Mouse (Mus musculus) embryonic facial prominence, embryonic 12.5 days (tissue): ENCODE results near the gene Ms4a10. TPM values are rescaled to one million over a fixed set of nuclear protein-coding genes. Genes with fewer than 3 reads are reported as not detected.

ENCODE experiments used
- ATAC-seq: fragments of 200-750 bp; cut with Nextera tagmentation; 2 replicates; pipeline ENCODE4 v1.8.0; 2017; ENCODE audit not compliant: insufficient number of reproducible peaks, insufficient read depth, low FRiP score, low TSS enrichment
- H3K27ac ChIP-seq: fragments of 300-500 bp; sonication (generic); 2 replicates; pipeline ENCODE4 v1.5.1; 2016; ENCODE audit warnings: mild to moderate bottlenecking
- H3K27me3 ChIP-seq: fragments of 300-500 bp; sonication (generic); 2 replicates; pipeline ENCODE4 v1.6.1; 2016; ENCODE audit warnings: mild to moderate bottlenecking, moderate library complexity
- H3K36me3 ChIP-seq: fragments of 300-500 bp; sonication (generic); 2 replicates; pipeline ENCODE4 v1.6.1; 2016; ENCODE audit warnings: mild to moderate bottlenecking
- H3K4me1 ChIP-seq: fragments of 300-500 bp; sonication (generic); 2 replicates; pipeline ENCODE4 v1.6.1; 2016
- H3K4me2 ChIP-seq: fragments of 300-500 bp; sonication (generic); replicated peaks from 2 replicates; pipeline ENCODE4 v1.6.1; 2016; ENCODE audit warnings: mild to moderate bottlenecking, moderate library complexity
- H3K4me3 ChIP-seq: fragments of 300-500 bp; sonication (generic); 2 replicates; pipeline ENCODE4 v1.5.1; 2016; ENCODE audit warnings: mild to moderate bottlenecking
- H3K9ac ChIP-seq: fragments of 300-500 bp; sonication (generic); 2 replicates; pipeline ENCODE4 v1.6.1; 2016; ENCODE audit warnings: mild to moderate bottlenecking, moderate library complexity
- H3K9me3 ChIP-seq: fragments of 300-500 bp; sonication (generic); 2 replicates; pipeline ENCODE4 v1.6.1; 2016; ENCODE audit warnings: mild to moderate bottlenecking, moderate library complexity
- WGBS: fragments of 180-500 bp; shearing (Covaris S2); methylation state at CpG from one replicate; pipeline ENCODE4 v1.1.7; 2016; 5-methylcytosine and 5-hydroxymethylcytosine counted together
- polyA plus RNA-seq: library from polyadenylated mRNA; unstranded; fragments of >200 nt; fragmentation: Nextera tagmentation; extraction: Ambion mirVana; gene quantifications from 2 replicates; pipeline ENCODE4 v1.2.1, GENCODE M21; 2016

The Ms4a10 gene
- polyA plus RNA-seq, 1 experiment from 2014 or later, result not detected

GRCm38 (mm10) chr19:10983146-10983545 lies 8.7 kb upstream of the Ms4a10 start:
- H3K4me3 ChIP-seq, result no peak overlapping the region
- H3K4me2 ChIP-seq, result 0 out of 2 replicates have a peak overlapping the region, but pooled peaks have one; percentile 12
- H3K4me1 ChIP-seq, result no peaks in the 10 kb centered on the region; the same call in 1 of the 2 replicates
- H3K36me3 ChIP-seq, result no peaks in the 10 kb centered on the region
- H3K9me3 ChIP-seq, result no peaks in the 10 kb centered on the region
- no peak overlapping the region for H3K27ac ChIP-seq
- H3K27me3 ChIP-seq, result no peaks in the 10 kb centered on the region
- no peak overlapping the region for H3K9ac ChIP-seq
- no peak for ATAC-seq
- WGBS, result 23% methylated on average over 14 of the region's 14 CpGs

GRCm38 (mm10) chr19:10980210-10980609 lies 5.7 kb upstream of the Ms4a10 start:
- ATAC-seq, result no peak
- Histone ChIP-seq H3K4me3 (no peak overlapping the region), H3K9ac (no peak overlapping the region), H3K27ac (no peak overlapping the region), H3K9me3 (no peaks in the 10 kb centered on the region), H3K27me3 (no peaks in the 10 kb centered on the region), H3K4me1 (no peaks in the 10 kb centered on the region; the same call in 1 of the 2 replicates), H3K36me3 (no peaks in the 10 kb centered on the region), H3K4me2 (no peak overlapping the region)
- 84% methylated on average over 5 of the region's 5 CpGs for WGBS

GRCm38 (mm10) chr19:10979184-10980168 lies 5.0 kb upstream of the Ms4a10 start:
- no peak for ATAC-seq
- no peaks in the 10 kb centered on the region for H3K27me3 ChIP-seq
- no peaks in the 10 kb centered on the region for H3K36me3 ChIP-seq
- H3K9ac ChIP-seq, result no peak overlapping the region
- H3K4me2 ChIP-seq, result no peak overlapping the region; the same call in 1 of the 2 replicates
- WGBS, result 13% methylated on average over 18 of the region's 18 CpGs
- no peak overlapping the region for H3K4me3 ChIP-seq
- H3K9me3 ChIP-seq, result no peaks in the 10 kb centered on the region
- H3K4me1 ChIP-seq, result no peaks in the 10 kb centered on the region; the same call in 1 of the 2 replicates
- no peak overlapping the region for H3K27ac ChIP-seq

GRCm38 (mm10) chr19:10976318-10976717 lies 1.8 kb upstream of the Ms4a10 start:
- no peaks in the 10 kb centered on the region for H3K27me3 ChIP-seq
- H3K9ac ChIP-seq, result no peak overlapping the region
- no peaks in the 10 kb centered on the region for H3K36me3 ChIP-seq
- H3K4me1 ChIP-seq, result no peaks in the 10 kb centered on the region; the same call in 1 of the 2 replicates
- 51% methylated on average over 4 of the region's 4 CpGs for WGBS
- ATAC-seq, result no peak
- H3K4me3 ChIP-seq, result no peak overlapping the region
- no peak overlapping the region for H3K4me2 ChIP-seq
- no peaks in the 10 kb centered on the region for H3K9me3 ChIP-seq
- no peak overlapping the region for H3K27ac ChIP-seq

- no peak overlapping the region for H3K4me3 ChIP-seq
- WGBS, result 69% methylated on average over 2 of the region's 2 CpGs
- no peak overlapping the region for H3K4me2 ChIP-seq
- no peak overlapping the region for H3K27ac ChIP-seq
- no peaks in the 10 kb centered on the region for H3K27me3 ChIP-seq
- ATAC-seq, result no peak
- H3K9me3 ChIP-seq, result no peaks in the 10 kb centered on the region
- H3K4me1 ChIP-seq, result no peaks in the 10 kb centered on the region; the same call in 1 of the 2 replicates
- H3K36me3 ChIP-seq, result no peaks in the 10 kb centered on the region
- H3K9ac ChIP-seq, result no peak overlapping the region
Observed at GRCm38 (mm10) chr19:10975187-10975586, 717 bp upstream of the Ms4a10 start.

- no peak overlapping the region for H3K4me3 ChIP-seq
- 72% methylated on average over 2 of the region's 2 CpGs for WGBS
- no peaks in the 10 kb centered on the region for H3K36me3 ChIP-seq
- H3K4me1 ChIP-seq, result no peaks in the 10 kb centered on the region
- H3K9me3 ChIP-seq, result no peaks in the 10 kb centered on the region
- H3K4me2 ChIP-seq, result no peak overlapping the region
- H3K27me3 ChIP-seq, result no peaks in the 10 kb centered on the region
- H3K27ac ChIP-seq, result no peak overlapping the region
- no peak for ATAC-seq
- no peak overlapping the region for H3K9ac ChIP-seq
Observed at GRCm38 (mm10) chr19:10973187-10973586, 1.3 kb downstream of the Ms4a10 start.

- Histone ChIP-seq H3K4me3 (no peak overlapping the region), H3K4me1 (no peaks in the 10 kb centered on the region), H3K27ac (no peak overlapping the region), H3K27me3 (no peaks in the 10 kb centered on the region), H3K9ac (no peak overlapping the region), H3K9me3 (no peaks in the 10 kb centered on the region), H3K36me3 (no peaks in the 10 kb centered on the region), H3K4me2 (no peak overlapping the region)
- 41% methylated on average over 3 of the region's 3 CpGs for WGBS
- no peak for ATAC-seq
Observed at GRCm38 (mm10) chr19:10972660-10973059, 1.8 kb downstream of the Ms4a10 start.

GRCm38 (mm10) chr19:10970457-10970856 lies 4.0 kb downstream of the Ms4a10 start:
- H3K27ac ChIP-seq, result no peak overlapping the region
- no peak for ATAC-seq
- no peaks in the 10 kb centered on the region for H3K36me3 ChIP-seq
- no peak overlapping the region for H3K9ac ChIP-seq
- H3K4me3 ChIP-seq, result no peak overlapping the region
- H3K4me1 ChIP-seq, result no peaks in the 10 kb centered on the region
- no peak overlapping the region for H3K4me2 ChIP-seq
- no peaks in the 10 kb centered on the region for H3K9me3 ChIP-seq
- WGBS, result 74% methylated on average over 3 of the region's 3 CpGs
- no peaks in the 10 kb centered on the region for H3K27me3 ChIP-seq

GRCm38 (mm10) chr19:10968578-10968977 lies 5.9 kb downstream of the Ms4a10 start:
- 93% methylated on average over 7 of the region's 7 CpGs for WGBS
- Histone ChIP-seq H3K9me3 (no peaks in the 10 kb centered on the region), H3K4me3 (no peak overlapping the region), H3K36me3 (no peaks in the 10 kb centered on the region), H3K9ac (no peak overlapping the region), H3K27me3 (no peaks in the 10 kb centered on the region), H3K4me1 (no peaks in the 10 kb centered on the region), H3K4me2 (no peak overlapping the region), H3K27ac (no peak overlapping the region)
- no peak for ATAC-seq

GRCm38 (mm10) chr19:10965721-10966120 lies 8.7 kb downstream of the Ms4a10 start:
- Histone ChIP-seq H3K4me1 (no peaks in the 10 kb centered on the region), H3K27ac (no peak overlapping the region), H3K9ac (no peak overlapping the region), H3K36me3 (no peaks in the 10 kb centered on the region), H3K9me3 (no peaks in the 10 kb centered on the region), H3K4me2 (no peak overlapping the region), H3K4me3 (no peak overlapping the region), H3K27me3 (no peaks in the 10 kb centered on the region)
- ATAC-seq, result no peak
- 91% methylated on average over 7 of the region's 7 CpGs for WGBS

- Histone ChIP-seq H3K9ac (no peak overlapping the region), H3K9me3 (no peaks in the 10 kb centered on the region), H3K27ac (no peak overlapping the region), H3K36me3 (no peaks in the 10 kb centered on the region), H3K4me3 (no peak overlapping the region), H3K4me1 (no peaks in the 10 kb centered on the region), H3K4me2 (0 out of 2 replicates have a peak overlapping the region, but pooled peaks have one; percentile 22), H3K27me3 (no peaks in the 10 kb centered on the region)
- ATAC-seq, result no peak; the same call in 1 of the 2 replicates
- WGBS, result 50% methylated on average over 12 of the region's 12 CpGs
Observed at GRCm38 (mm10) chr19:10959978-10960346, 14.5 kb downstream of the Ms4a10 start.
